8 mouse cellular contexts compared by ENCODE assay signal in genomic region chr13:106835844-106836526, GRCm38 (mm10).
DNase-seq lines count a peak whose midpoint lies in the region; ATAC-seq and TF ChIP-seq lines count a peak whose summit lies in the region.

No protein-coding gene starts in this region.

- H3K4me1 ChIP-seq in hindbrain, embryonic 11.5 days (replicated peaks; ENCODE audit: control insufficient read depth, insufficient read depth, low read length): no peaks in the 10 kb centered on the region
- no peaks in the 10 kb centered on the region for H3K4me1 ChIP-seq in hindbrain, embryonic 13.5 days (replicated peaks)
- H3K4me1 ChIP-seq in heart, adult 2 months (ENCODE audit: control insufficient read depth, insufficient read depth, low read length): peaks cover 3% of the 10 kb centered on the region
- no peaks in the 10 kb centered on the region for H3K4me1 ChIP-seq in kidney, postnatal 0 days (replicated peaks; ENCODE audit: insufficient read depth, low read length)

- no peak for ATAC-seq in hindbrain, embryonic 11.5 days (ENCODE audit: low FRiP score)
- no peak for ATAC-seq in hindbrain, embryonic 13.5 days (ENCODE audit: low FRiP score)
- peak; percentile 99 for ATAC-seq in activated CD4-positive, CD25-positive, alpha-beta regulatory T cell, adult 4 months
- ATAC-seq in kidney, postnatal 0 days (replicated peaks; ENCODE audit: low FRiP score, low read depth): 0 out of 2 replicates have a peak, but pooled peaks have one; percentile 59
- ATAC-seq in megakaryocyte-erythroid progenitor cell, adult 5-6 weeks (replicated peaks; ENCODE audit: low FRiP score, low TSS enrichment, poor library complexity, severe bottlenecking): peak; percentile 80

- no peaks in the 10 kb centered on the region for H3K36me3 ChIP-seq in hindbrain, embryonic 11.5 days (ENCODE audit: control insufficient read depth, insufficient read depth, low read length)
- 0 out of 2 replicates have a peak, but pooled peaks cover 10% of the 10 kb centered on the region for H3K36me3 ChIP-seq in hindbrain, embryonic 13.5 days
- peaks cover 2% of the 10 kb centered on the region; the same call in 1 of the 2 replicates for H3K36me3 ChIP-seq in heart, adult 2 months (ENCODE audit: control insufficient read depth, insufficient read depth, low read length)
- H3K36me3 ChIP-seq in kidney, postnatal 0 days (ENCODE audit: insufficient read depth, low read length): no peaks in the 10 kb centered on the region

- no peaks in the 10 kb centered on the region for H3K9me3 ChIP-seq in hindbrain, embryonic 11.5 days (ENCODE audit: control insufficient read depth, low read length)
- H3K9me3 ChIP-seq in hindbrain, embryonic 13.5 days: no peaks in the 10 kb centered on the region
- H3K9me3 ChIP-seq in kidney, postnatal 0 days (replicated peaks; ENCODE audit: low read length): no peaks in the 10 kb centered on the region

- H3K79me2 ChIP-seq in heart, adult 2 months (replicated peaks; ENCODE audit: control insufficient read depth, insufficient read depth, low read length): no peaks in the 10 kb centered on the region

- no peak overlapping the region for H3K9ac ChIP-seq in hindbrain, embryonic 11.5 days (ENCODE audit: low read depth, low read length)
- H3K9ac ChIP-seq in hindbrain, embryonic 13.5 days: no peak overlapping the region
- H3K9ac ChIP-seq in heart, adult 2 months (ENCODE audit: low read depth, low read length): peak overlapping the region; percentile 22; the same call in 1 of the 2 replicates
- no peak overlapping the region for H3K9ac ChIP-seq in kidney, postnatal 0 days (ENCODE audit: low read depth, low read length)

- WGBS in hindbrain, embryonic 11.5 days: 82% methylated on average over 15 of the region's 15 CpGs
- WGBS in hindbrain, embryonic 13.5 days: 70% methylated on average over 15 of the region's 15 CpGs
- WGBS in heart, adult 2 months: 29% methylated on average over 15 of the region's 15 CpGs
- WGBS in kidney, postnatal 0 days: 54% methylated on average over 15 of the region's 15 CpGs

- H3K4me3 ChIP-seq in hindbrain, embryonic 11.5 days (ENCODE audit: low read depth, low read length): no peak overlapping the region
- no peak overlapping the region for H3K4me3 ChIP-seq in hindbrain, embryonic 13.5 days
- H3K4me3 ChIP-seq in heart, adult 2 months: peak overlapping the region; percentile 50
- H3K4me3 ChIP-seq in kidney, postnatal 0 days (replicated peaks; ENCODE audit: low read depth, low read length): peak overlapping the region; percentile 18

- H3K27ac ChIP-seq in hindbrain, embryonic 11.5 days (ENCODE audit: low read depth, low read length): no peak overlapping the region
- no peak overlapping the region for H3K27ac ChIP-seq in hindbrain, embryonic 13.5 days
- peak overlapping the region; percentile 74 for H3K27ac ChIP-seq in heart, adult 2 months
- H3K27ac ChIP-seq in kidney, postnatal 0 days: peak overlapping the region; percentile 64

- intact Hi-C loops in heart, adult 2 months (cut with DNase I): no loop called here
- intact Hi-C loops in left cerebral cortex, postnatal 4 days (cut with DNase I): no loop called here

- no peak overlapping the region for H3K4me2 ChIP-seq in hindbrain, embryonic 11.5 days (replicated peaks; ENCODE audit: low read depth, low read length)
- no peak overlapping the region for H3K4me2 ChIP-seq in hindbrain, embryonic 13.5 days
- peak overlapping the region; percentile 37 for H3K4me2 ChIP-seq in kidney, postnatal 0 days (ENCODE audit: low read length)

- TF ChIP-seq POLR2A in heart, adult 2 months (IDR thresholded peaks at IDR 0.05; ENCODE audit: insufficient read depth, low read depth, low read length): peak; percentile 54; the same call in 1 of the 2 replicates

- no peak for TF ChIP-seq EP300 in heart, adult 2 months (IDR thresholded peaks at IDR 0.05; ENCODE audit: insufficient read depth, low read depth, low read length)

- peak; percentile 15 for DNase-seq in hindbrain, embryonic 11.5 days (ENCODE audit: low spot score)
- peak; percentile 34 to 67 for DNase-seq in heart, adult 2 months
- DNase-seq in kidney, postnatal 0 days (ENCODE audit: low spot score): peak; percentile 88
- no peak for DNase-seq in cerebellum, adult 9-10 months
- DNase-seq in left cerebral cortex, postnatal 4 days: no peak

- H3K27me3 ChIP-seq in hindbrain, embryonic 11.5 days (ENCODE audit: control insufficient read depth, insufficient read depth, low read length): no peaks in the 10 kb centered on the region
- H3K27me3 ChIP-seq in hindbrain, embryonic 13.5 days: no peaks in the 10 kb centered on the region
- no peaks in the 10 kb centered on the region for H3K27me3 ChIP-seq in heart, adult 2 months (ENCODE audit: control insufficient read depth, insufficient read depth, low read length)
- H3K27me3 ChIP-seq in kidney, postnatal 0 days (ENCODE audit: insufficient read depth, low read length): no peaks in the 10 kb centered on the region

- no peak for TF ChIP-seq CTCF in heart, adult 2 months (IDR thresholded peaks at IDR 0.05)
- TF ChIP-seq CTCF in kidney, postnatal 0 days (IDR thresholded peaks at IDR 0.05; ENCODE audit: low read depth): no peak

Comparison
In these comparisons a context has a peak if more than half of its experiments do, and no peak if none do; other contexts are left out.
1. ATAC-seq: peak in activated CD4-positive, CD25-positive, alpha-beta regulatory T cell, adult 4 months (single experiment), kidney, postnatal 0 days (single experiment) and megakaryocyte-erythroid progenitor cell, adult 5-6 weeks (single experiment); none in hindbrain, embryonic 11.5 days (single experiment) and hindbrain, embryonic 13.5 days (single experiment).
2. DNase-seq: peak in hindbrain, embryonic 11.5 days (single experiment), heart, adult 2 months (2 of 2) and kidney, postnatal 0 days (single experiment); none in cerebellum, adult 9-10 months (single experiment) and left cerebral cortex, postnatal 4 days (single experiment).
3. H3K27ac ChIP-seq: peak in heart, adult 2 months (single experiment) and kidney, postnatal 0 days (single experiment); none in hindbrain, embryonic 11.5 days (single experiment) and hindbrain, embryonic 13.5 days (single experiment).
4. H3K4me3 ChIP-seq: peak in heart, adult 2 months (single experiment) and kidney, postnatal 0 days (single experiment); none in hindbrain, embryonic 11.5 days (single experiment) and hindbrain, embryonic 13.5 days (single experiment).